Mouse (Mus musculus): ENCODE measurements around the gene Gm12184.
A peak's percentile ranks its signal among the peaks of the same experiment; 100 is the strongest.

The Gm12184 gene

DNA sequence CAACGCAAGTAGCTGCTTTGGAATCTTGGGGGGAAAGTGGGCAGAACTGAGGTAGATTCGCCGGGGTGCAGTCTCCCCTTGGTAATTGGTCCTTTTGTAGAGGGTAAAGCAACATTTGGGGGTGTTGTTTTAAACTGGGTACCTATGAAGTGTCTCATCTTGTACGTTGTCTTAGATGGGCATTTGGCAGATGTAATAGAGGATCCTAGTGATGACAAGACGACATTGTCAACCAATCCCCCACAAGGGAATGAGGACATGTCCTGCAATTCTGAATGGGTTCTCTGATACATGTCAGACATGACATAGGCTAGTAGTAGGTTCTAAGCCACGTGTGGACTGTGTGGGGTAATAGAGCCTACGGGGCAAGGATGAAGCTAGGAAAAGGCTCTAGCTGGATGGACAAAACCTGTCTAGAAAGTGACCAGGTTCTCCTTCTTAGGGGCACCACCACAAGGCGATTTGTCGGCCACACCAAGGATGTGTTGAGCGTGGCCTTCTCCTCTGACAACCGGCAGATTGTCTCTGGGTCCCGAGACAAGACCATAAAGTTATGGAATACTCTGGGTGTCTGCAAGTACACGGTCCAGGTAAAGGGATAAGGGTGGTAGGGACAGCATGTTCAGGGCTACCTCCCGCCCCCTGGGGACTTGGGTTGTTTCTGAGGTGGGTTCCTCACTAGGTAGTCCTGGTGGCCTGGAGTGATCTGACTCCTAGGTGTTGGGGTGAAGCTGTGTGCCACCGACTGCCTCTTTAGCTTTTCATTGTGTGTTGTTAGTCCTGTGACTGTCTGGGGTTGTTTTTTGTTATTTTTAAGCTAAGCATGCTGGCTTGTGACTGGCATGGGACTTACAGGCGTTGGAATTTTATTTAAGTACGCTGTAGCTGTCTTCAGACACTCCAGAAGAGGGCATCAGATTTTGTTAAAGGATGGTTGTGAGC lies 24.4 kb downstream of the Gm12184 start:
- no peak for DNase-seq (ENCODE audit: low read depth, low spot score)

- DNase-seq (ENCODE audit: low read depth, low spot score) = peak; percentile 96
Observed at GRCm38 (mm10) chr11:48799921-48800701, 26.3 kb downstream of the Gm12184 start, which contains the start of gene Rack1. TSS of gene Rack1 (plus strand) at chr11:48800332.

DNA sequence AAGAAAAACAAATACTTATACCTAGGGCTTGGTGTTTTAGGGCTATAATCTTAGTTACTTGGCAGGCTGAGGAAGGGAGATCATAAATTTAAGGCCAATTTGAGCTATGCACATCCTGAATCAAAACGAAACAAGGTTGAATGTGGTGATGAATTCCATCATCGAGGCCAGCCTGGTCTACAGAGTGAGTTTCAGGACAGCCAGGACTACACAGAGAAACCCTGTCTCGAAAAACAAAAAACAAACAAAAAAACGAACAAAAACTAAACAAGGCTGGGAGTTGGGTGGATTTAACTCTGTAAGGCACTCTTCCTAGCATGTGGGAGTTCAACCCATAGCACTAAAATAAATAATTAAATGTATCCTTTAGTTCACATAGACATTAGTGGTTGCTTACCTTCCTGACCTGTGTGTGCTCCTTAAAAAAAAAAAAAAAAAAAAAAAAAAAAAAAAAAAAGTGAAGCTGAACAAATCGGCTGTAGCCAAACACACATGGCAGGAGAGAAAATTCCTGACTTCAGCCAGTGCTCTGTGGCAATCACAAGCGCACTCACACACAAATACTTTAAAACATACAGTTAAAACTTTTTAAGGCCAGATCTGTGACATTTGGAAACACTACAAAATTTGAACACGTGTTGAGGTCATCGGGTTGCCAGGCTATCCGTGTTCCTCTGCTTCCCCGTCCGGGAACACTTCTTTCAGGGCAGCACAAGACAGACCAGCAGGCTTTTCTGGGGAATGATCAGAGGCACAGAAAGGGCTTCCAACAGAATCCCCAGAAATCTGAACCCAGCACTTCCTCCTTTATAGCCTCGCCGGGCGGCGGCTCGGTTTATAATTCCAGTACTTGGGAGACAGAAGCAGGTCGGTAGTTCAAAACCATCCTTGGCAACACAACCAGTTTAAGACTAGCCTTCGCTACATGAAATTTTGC lies 27.2 kb downstream of the Gm12184 start:
- no peak for DNase-seq (ENCODE audit: low read depth, low spot score)

DNA sequence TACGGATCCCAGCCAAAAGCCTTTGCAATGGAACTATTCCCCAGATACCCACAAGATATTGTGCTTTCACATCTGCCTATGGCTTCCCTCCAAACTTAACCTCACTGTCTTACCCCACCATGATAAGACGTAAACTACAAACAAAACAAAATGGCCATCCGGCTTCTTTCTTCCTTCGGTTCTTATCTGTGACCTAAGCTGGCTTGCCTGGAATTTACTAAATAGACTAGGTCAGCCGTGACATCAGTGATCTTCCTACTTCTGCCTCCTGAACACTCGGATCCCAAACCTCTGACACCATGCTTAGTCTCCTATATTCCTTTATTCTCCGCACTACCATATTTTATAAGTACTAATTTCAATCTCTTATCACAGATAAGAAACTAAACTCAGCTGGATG lies 28.1 kb downstream of the Gm12184 start:
- DNase-seq (ENCODE audit: low read depth, low spot score) = no peak

DNA sequence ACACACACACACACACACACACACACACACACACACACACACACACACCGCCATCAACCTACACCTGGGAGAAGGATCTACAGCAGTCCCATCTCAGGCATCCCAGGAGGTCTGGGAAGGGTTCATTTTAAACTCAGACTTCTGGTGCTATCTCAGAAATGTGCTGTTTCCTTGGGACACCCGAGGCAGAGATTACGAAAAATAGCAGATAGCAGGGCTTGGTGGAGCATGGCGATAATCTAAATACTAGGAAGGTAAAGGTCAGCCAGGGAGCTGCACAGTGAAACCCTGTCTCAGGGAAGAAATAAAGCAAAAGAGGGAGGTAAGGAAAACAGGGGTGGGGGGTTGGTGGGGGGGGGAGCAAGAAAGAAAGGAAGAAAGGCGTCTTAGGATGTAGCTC lies 29.2 kb downstream of the Gm12184 start:
- no peak for DNase-seq (ENCODE audit: low read depth, low spot score)

- DNase-seq (ENCODE audit: low read depth, low spot score) = no peak
Observed at GRCm38 (mm10) chr11:48796290-48796689, 30.2 kb downstream of the Gm12184 start.

- DNase-seq (ENCODE audit: low read depth, low spot score) = no peak
Observed at GRCm38 (mm10) chr11:48795221-48795620, 31.2 kb downstream of the Gm12184 start.

GRCm38 (mm10) chr11:48793184-48793583 lies 33.3 kb downstream of the Gm12184 start:
- DNase-seq (ENCODE audit: low read depth, low spot score) = no peak

DNA sequence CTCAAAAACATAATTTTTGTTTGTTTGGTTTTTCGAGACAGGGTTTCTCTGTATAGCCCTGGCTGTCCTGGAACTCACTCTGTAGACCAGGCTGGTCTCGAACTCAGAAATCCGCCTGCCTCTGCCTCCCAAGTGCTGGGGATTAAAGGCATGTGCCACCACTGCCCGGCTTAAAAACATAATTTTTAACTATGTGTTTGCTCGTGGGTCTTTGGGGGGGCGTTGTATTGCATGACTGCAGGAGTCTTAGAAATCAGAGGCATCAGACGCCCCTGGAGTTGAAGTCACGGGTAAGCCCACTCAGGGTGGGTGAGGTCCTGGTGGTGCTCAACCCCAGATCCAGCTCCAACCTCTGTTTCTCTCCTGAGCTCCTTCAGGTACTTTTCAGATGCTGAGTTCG lies 34.6 kb downstream of the Gm12184 start:
- DNase-seq (ENCODE audit: low read depth, low spot score) = peak; percentile 3

GRCm38 (mm10) chr11:48790946-48791345 lies 35.5 kb downstream of the Gm12184 start:
- DNase-seq (ENCODE audit: low read depth, low spot score) = no peak

- DNase-seq (ENCODE audit: low read depth, low spot score) = peak; percentile 89
Observed at GRCm38 (mm10) chr11:48789973-48790823, 36.3 kb downstream of the Gm12184 start.

- no peak for DNase-seq (ENCODE audit: low read depth, low spot score)
Observed at GRCm38 (mm10) chr11:48789215-48789614, 37.2 kb downstream of the Gm12184 start.

GRCm38 (mm10) chr11:48788311-48789089 lies 38.0 kb downstream of the Gm12184 start:
- DNase-seq (ENCODE audit: low read depth, low spot score) = peak; percentile 93

DNA sequence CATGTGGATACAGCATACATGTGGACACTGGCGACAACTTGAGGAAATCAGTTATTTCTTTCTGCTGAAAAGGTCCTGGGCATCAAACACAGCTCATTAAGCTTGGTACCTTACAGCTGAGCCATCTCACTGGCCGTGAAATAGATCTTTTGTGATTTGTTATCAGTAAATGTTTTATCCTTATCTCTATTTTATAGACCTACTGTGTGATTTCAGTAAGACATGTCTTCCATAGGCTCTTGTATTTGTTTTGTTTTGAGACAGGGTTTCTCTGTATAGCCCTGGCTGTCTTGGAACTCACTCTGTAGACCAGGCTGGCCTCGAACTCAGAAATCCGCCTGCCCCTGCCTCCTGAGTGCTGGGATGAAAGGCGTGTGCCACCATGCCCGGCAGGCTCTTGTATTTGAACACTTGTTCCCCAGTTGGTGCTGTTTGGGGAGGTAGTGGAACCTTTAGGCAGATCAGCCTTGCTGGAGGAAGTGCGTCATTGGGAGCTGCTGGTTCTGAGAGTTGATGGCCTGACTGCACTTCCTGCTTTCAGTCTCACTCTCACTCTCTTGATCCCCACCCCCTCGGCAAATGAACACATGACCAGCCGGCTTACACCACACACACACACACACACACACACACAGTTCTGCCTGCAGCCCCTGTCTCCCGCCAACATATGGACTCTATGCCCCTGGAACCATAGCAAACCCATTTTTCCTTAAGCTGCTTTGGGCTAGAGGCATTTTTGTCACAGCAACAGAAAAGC lies 38.8 kb downstream of the Gm12184 start:
- peak; percentile 91 for DNase-seq (ENCODE audit: low read depth, low spot score)

DNA sequence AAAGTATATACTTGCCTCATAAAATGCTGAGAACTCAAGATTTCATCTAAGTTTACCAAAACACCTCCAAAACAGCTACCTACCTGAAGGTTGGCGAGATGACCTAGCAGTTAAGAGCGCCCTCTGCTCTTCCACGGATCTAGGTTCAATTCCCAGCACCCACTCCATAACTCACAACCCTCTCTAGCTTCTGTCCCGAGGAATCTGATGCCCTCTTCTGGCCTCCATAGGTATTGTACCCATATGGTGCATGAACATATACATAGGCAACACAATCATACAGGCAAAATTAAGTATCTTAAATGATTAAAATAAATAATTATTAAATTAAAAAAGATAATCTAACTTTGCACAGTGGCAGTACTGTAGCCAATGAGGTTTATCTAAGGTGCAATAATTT lies 44.2 kb downstream of the Gm12184 start:
- peak; percentile 78 for DNase-seq (ENCODE audit: low read depth, low spot score)

GRCm38 (mm10) chr11:48779450-48779849 lies 47.0 kb downstream of the Gm12184 start:
- DNase-seq (ENCODE audit: low read depth, low spot score) = peak; percentile 87

DNA sequence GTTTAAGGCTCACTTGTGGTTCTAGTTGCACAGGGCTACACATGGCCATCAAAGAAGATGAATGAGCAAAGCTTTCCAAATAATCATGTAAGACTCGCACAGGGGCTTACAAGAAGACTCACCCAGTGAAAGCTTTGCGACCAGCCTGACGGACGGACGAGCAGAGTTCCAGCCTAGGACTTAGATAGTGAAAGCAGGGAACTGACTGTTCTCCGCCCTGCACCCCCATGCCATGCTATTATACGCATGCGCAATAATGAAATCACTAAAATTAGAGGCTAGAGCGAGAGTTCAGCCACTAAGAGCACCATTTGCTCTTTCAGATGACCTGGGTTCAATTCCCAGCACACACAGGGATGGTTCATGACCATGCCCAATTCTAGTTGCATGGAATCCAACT lies 49.2 kb downstream of the Gm12184 start:
- peak; percentile 51 for DNase-seq (ENCODE audit: low read depth, low spot score)

- DNase-seq (ENCODE audit: low read depth, low spot score) = peak; percentile 85
Observed at GRCm38 (mm10) chr11:48776664-48777063, 49.8 kb downstream of the Gm12184 start.

GRCm38 (mm10) chr11:48775483-48775882 lies 51.0 kb downstream of the Gm12184 start:
- DNase-seq (ENCODE audit: low read depth, low spot score) = peak; percentile 94

Measured in R1 (cell line).